Mouse (Mus musculus) inflammation-experienced regulatory T-cells, adult 6 months (primary cell): ENCODE results near the gene Slc41a3. TPM values are rescaled to one million over a fixed set of nuclear protein-coding genes. Genes with fewer than 3 reads are reported as not detected.

ENCODE experiments used
- ATAC-seq: one replicate; pipeline ENCODE4 v1.8.0; 2017
- polyA plus RNA-seq, 3 experiments: library from polyadenylated mRNA; unstranded; fragments of 100-300 nt; shearing (Covaris generic); gene quantifications; one replicate each; pipeline ENCODE4 v1.2.1; 2017

The Slc41a3 gene
- polyA plus RNA-seq, 3 experiments from 2014 or later = 2.8 to 5.6 (median 3.1) TPM

DNA sequence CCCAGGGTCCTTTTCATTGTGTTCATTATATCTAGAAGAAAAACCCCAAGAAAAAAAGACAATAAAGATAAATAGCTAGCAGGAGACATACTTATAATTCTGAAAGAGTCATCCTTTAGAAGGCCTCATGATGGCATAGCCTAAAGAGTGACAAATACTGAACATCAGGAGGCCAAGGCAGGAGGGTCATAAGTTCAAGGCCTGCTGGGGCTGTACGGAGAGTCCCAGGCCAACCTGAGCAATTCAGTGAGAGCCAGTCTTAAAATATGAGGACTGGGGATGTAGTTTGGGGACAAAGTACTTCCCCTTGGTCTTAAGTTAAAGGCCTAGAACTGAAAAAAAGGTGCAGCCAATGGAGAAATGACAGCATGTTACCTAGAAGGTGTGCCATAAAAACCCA is 82.3 kb downstream of the Slc41a3 start:
- ATAC-seq = no peak

- no peak for ATAC-seq
Observed at GRCm38 (mm10) chr6:90688003-90688402, 83.5 kb downstream of the Slc41a3 start.

DNA sequence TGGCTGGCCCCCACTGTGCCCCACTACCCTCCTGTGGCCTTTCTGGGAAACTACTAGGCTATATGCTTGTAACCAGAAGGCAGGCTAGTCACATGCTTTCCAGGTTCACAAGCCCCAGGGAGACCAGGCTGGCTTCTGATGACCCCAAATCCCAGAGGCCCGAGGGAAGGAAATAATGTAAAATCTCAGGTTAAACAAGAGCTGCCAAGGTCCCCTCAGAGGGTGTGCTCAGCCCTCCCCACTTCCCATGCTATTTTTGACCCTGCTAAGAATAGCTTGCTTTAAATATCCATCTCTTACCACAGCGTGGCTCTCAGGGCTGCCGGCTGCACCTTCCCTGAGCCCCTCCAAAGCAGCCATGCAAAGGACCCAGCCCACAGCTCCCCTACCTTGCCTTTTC is 84.2 kb downstream of the Slc41a3 start:
- ATAC-seq = no peak

- ATAC-seq = no peak
Observed at GRCm38 (mm10) chr6:90689500-90689899, 85.0 kb downstream of the Slc41a3 start.

DNA sequence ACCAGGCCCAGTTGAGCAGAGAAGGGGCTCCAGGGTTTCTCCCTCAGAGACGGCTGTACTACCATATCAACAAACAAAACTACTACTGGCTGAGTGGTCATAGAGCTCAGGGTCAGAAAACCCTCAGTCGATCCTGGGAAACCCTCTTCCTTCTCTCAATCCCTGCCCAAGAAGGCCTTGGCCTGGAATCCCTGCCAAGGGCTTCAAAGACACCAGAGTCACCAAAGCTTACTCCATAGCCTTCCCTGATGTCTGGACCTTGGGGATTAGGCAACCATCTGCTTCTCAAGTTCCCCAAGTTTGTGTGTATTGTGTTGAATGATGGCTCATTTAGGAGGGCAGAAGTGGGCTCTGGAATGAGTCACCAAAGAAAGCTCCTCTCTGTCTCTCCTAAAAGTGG is 87.4 kb downstream of the Slc41a3 start:
- ATAC-seq = no peak

GRCm38 (mm10) chr6:90692404-90692803 is 87.9 kb downstream of the Slc41a3 start:
- ATAC-seq = no peak

DNA sequence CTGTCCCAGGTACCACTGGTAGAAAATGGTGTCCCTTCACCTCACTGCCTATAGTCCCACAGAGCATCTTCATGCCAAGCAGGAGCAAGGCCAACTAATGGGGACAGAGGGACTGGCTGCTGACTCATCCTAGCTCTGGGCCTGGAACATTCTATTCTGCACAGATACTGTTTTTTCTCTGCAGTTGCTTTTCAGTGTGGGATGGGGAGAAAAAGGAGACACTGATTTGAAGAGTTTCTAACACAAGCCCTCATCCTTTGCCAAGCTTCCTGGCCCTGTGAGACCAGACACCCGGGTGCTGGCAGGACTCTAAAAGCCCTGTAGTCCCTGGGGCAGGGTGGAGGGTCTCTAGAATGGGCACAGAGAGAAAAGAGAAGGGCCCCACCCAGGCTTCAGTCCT is 91.2 kb downstream of the Slc41a3 start:
- no peak for ATAC-seq

Other genes with a start within 250 kb of the Slc41a3 start
- 1 to 10 TPM; 4.5 to 9.6 (median 7.7) TPM for gene Zxdc, start 235.2 kb upstream of the Slc41a3 start, polyA plus RNA-seq
- under 1 TPM in 1 of 3 experiments, not detected in 2; 0.36 TPM for gene Cfap100, start 175.9 kb upstream of the Slc41a3 start, polyA plus RNA-seq
- gene Klf15, start 142.1 kb upstream of the Slc41a3 start, polyA plus RNA-seq = not detected
- under 1 TPM in 2 of 3 experiments, not detected in 1; 0.34 to 0.77 TPM for gene Aldh1l1, start 118.3 kb upstream of the Slc41a3 start, polyA plus RNA-seq